Mouse (Mus musculus) B cell, adult (primary cell): ENCODE data around the gene Crip1. TPM values are rescaled to one million over a fixed set of nuclear protein-coding genes. Genes with fewer than 3 reads are reported as not detected.

Experiments used
- total RNA-seq: library from RNA; stranded (reverse); gene quantifications from 4 replicates; pipeline ENCODE4 v1.2.4, GENCODE M21; 2023; ENCODE audit not compliant: inconsistent age

Gene Crip1
- 526 to 629 TPM (median 607 TPM) in 4 replicates for total RNA-seq

GRCm38 (mm10) chr12:113146112-113147057, at the start of gene Crip1:
Gene Crip1 (plus strand): TSS chr12:113146316.

GRCm38 (mm10) chr12:113097749-113098281, 48.3 kb upstream of the Crip1 start, which contains the start of gene Mta1:
Gene Mta1 (plus strand): TSS chr12:113098278.

GRCm38 (mm10) chr12:113139908-113140615, 6.1 kb upstream of the Crip1 start, which contains the start of gene Crip2:
Gene Crip2 (plus strand): TSS chr12:113140236.

GRCm38 (mm10) chr12:113155887-113156539, 9.9 kb downstream of the Crip1 start, which contains the start of gene Tedc1:
Gene Tedc1 (plus strand): TSS chr12:113156421.

DNA sequence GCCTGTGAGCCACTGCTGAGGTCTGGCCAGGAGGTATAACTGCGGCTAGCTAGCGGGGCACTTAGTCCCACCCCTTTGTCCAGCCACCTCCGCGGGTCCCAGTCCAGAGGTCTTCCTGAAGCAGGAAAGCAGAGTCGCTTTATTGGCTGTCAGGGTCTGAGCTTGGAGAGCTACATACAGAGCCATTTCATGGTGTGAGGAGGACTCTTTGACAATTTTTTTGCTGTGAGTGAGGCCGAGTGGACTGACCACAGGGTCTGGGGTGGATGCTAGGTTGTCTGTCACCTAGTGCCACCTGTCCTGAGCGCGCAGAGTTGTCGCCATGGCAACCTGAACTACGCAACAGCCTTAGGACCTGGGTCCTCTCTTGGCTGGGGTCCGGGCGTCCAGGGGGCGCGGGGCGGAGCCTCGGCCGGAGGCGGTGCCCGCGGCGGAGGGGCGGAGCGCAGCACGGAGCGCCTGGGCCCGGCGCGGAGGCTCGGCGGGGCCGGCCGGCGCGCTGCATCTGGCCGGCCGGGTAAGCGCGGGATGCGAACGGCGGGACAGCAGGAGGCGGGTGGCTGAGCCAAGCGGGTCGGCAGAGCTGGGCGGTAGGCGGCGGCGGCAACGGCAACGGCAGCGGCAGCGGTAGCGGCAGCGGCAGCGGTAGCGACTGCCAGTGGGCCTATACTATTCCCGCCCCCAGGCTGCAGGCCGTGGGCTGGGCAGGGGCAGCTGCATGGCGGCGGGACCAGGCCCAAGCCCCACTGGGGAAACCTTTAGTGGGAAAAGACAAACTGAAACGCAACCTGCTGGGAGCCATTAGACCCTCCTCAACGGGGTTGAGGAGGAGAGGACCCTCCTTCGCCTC, 39.6 kb downstream of the Crip1 start, which contains the start of gene Tmem121:
Gene Tmem121 (plus strand): TSS at position 489 of the 850 bp plus-strand sequence.

Other genes with a start within 250 kb of the Crip1 start
- 1.1 to 4.3 TPM (median 2.5 TPM) in 4 replicates for gene Jag2, start 216.5 kb upstream of the Crip1 start, total RNA-seq
- 14.8 to 17.1 TPM (median 16.4 TPM) in 4 replicates for gene Nudt14, start 204.2 kb upstream of the Crip1 start, total RNA-seq
- gene Btbd6, start 169.8 kb upstream of the Crip1 start, total RNA-seq, result 9.5 to 15.1 TPM (median 11.5 TPM) in 4 replicates
- 148 to 156 TPM (median 152 TPM) in 4 replicates for gene Brf1, start 145.6 kb upstream of the Crip1 start, total RNA-seq
- 31.9 to 42.6 TPM (median 35.6 TPM) in 4 replicates for gene Pacs2, start 131.8 kb upstream of the Crip1 start, total RNA-seq
- 0.48 to 1.9 TPM (median 0.91 TPM) in 4 replicates for gene Tex22, start 71.8 kb upstream of the Crip1 start, total RNA-seq
- gene Mta1, start 48.0 kb upstream of the Crip1 start, total RNA-seq, result 45.7 to 52.7 TPM (median 48.5 TPM) in 4 replicates
- gene Crip2, start 6.1 kb upstream of the Crip1 start, total RNA-seq, result 17.1 to 28.5 TPM (median 20.7 TPM) in 4 replicates
- gene Tedc1, start 10.1 kb downstream of the Crip1 start, total RNA-seq, result 17.0 to 25.8 TPM (median 24.1 TPM) in 4 replicates
- gene Tmem121, start 39.6 kb downstream of the Crip1 start, total RNA-seq, result 5.1 to 6.3 TPM (median 6.2 TPM) in 4 replicates